Mouse (Mus musculus): Measurements from ENCODE around the gene Zfp967.
"Not testable (repeated sequence)": the region's sequence is repeated elsewhere in the genome, so short reads cannot be mapped to it uniquely, and the experiment has no call there.

The Zfp967 gene

GRCm38 (mm10) chr2:176520756-176521155, at the start of gene Zfp967:
TSS of gene Zfp967 (plus strand) at chr2:176521056.
- not testable (repeated sequence) for DNase-seq (ENCODE audit: low spot score)

GRCm38 (mm10) chr2:176486683-176487082, 34.2 kb upstream of the Zfp967 start, which contains the start of gene Gm14434:
TSS of gene Gm14434 (minus strand) at chr2:176486783.
- not testable (repeated sequence) for DNase-seq (ENCODE audit: low spot score)
